Mouse (Mus musculus): ENCODE measurements around the gene Lenep.

Lenep gene

DNA sequence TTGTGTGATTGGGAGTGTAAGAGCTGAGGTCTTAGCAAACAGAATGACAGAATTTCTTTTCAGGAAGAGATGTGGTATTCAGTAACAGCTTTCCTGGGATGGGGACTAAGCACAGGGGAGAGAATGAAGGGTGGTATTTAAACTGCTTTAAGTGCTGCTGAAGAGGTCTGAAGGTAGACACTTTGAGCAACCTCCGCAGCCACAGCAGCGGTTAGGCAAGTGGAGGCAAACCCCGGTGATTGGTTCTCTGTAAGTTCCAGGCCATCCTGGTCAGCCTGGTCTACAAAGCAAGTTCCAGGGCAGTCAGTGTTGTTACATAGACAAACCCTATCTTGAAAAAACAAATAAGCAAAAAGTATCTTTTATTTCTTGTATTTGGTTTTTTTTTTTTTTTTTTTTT is 17.4 kb upstream of the Lenep start:
- DNase-seq (ENCODE audit: low spot score), result no peak

DNA sequence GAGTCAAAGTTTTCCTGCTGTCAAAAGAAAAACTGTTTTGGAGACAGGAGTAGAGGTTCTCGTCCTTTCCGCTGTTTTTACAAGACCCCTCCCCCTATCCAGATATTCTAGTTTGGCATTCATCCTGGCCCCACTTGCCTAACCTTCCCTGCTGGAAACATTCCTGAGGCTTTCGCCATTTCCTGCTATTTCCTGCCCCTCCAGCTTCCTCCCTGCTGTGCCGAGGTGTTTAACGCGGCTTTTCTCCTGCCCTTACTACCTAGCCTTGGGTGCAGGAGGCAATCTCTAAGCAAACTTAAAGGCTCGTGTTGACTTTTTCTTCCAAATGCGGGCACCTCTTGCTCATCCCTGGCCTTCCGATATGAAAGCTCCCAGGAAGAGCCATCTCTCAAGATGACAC is 17.0 kb upstream of the Lenep start:
- peak; percentile 44 for DNase-seq (ENCODE audit: low spot score)

- peak; percentile 66 for DNase-seq (ENCODE audit: low spot score)
These were observed 16.3 kb upstream of the Lenep start for GRCm38 (mm10) chr3:89418861-89419250.

DNA sequence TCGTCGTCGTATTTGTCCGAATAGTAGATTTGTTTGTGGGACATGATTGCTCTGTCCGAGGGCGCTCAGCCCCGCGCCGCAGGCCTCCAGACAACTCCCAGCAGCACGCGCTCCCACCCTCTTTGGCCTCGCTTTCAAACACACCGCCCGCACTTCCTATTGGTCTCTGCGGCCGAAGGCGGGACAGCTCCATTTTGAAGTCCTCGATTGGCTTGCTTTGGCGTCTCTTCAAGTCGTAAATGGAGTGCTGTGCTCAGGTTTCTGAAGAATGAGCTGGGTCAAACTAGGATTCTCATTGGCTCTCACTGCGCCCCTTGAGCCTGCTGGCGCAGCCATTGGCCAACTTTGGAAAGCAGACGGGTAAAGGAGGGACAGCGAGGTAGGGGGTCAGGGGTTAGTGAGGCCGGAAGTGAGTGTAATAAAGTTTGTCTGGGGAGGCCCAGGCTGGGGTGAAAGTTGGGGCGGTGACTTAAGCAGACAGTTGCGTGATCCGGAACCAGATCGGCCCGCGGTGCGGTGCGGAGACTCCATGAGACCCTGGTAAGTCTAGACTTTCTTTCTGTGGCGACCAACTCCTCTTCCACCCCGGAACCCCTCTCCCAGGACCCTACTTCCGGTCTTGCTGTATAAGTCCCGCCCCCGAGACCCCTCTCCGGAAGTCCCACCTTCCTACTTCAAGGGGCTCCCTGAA is 15.7 kb upstream of the Lenep start, which contains the start of the genes Cks1b and Shc1:
Gene Cks1b, minus strand, starts transcription at position 214 of the 691 bp plus-strand sequence.
Gene Shc1, plus strand, starts transcription at position 274 of the 691 bp plus-strand sequence.
- peak; percentile 83 for DNase-seq (ENCODE audit: low spot score)

DNA sequence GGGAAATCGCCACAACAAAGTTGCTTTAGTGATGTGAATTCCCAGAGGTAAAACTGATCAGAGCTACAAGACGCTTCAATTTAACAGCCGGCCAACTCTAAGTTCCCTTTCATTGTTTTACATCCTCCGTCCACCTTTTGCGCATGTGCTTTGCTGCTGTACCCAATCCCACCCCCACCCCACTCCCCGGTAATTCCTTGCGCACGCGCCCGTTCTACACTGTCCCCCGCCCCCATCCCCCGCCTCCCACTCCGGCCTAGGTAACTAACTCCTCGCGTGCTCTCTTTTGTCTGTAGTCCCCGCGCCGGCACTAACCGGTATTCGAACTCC is 15.2 kb upstream of the Lenep start:
- no peak for DNase-seq (ENCODE audit: low spot score)

DNA sequence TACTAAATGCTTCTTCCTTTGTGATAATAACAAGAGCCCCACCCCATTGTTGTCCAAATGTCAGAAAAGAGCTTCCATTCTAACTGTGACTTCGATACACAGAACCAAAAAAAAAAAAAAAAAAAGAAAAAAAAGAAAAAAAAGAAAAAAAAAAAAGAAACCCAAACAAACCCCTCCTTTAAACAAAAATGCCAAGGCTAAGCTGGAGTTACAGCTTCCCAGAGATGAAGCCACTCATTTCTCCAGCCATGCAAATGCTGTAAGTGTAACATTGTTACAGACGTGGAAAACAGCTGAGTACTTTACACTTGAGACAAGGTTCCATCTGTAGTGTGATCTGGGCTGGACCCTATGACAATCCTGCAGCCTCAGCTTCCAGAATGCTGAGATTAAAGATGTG is 14.5 kb upstream of the Lenep start:
- no peak for DNase-seq (ENCODE audit: low spot score)

DNA sequence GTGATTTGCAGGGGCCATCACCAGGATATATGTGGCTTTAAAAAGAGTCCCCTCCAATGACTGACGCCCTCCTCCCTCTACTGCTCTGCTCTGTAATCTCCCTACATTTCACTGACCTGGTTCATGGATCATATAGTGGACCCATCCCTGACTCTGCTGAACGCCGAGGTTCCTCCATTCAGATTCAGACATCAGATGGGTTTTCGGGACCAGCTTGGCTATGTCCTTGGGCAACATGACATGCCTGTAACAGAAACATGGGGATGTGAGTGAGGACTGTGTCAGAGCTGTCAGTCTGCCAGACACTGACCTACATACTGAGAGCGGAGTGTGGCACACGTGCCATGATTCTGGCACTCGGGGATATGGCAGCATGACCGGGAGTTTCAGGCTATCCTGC is 13.6 kb upstream of the Lenep start:
- DNase-seq (ENCODE audit: low spot score), result no peak

DNA sequence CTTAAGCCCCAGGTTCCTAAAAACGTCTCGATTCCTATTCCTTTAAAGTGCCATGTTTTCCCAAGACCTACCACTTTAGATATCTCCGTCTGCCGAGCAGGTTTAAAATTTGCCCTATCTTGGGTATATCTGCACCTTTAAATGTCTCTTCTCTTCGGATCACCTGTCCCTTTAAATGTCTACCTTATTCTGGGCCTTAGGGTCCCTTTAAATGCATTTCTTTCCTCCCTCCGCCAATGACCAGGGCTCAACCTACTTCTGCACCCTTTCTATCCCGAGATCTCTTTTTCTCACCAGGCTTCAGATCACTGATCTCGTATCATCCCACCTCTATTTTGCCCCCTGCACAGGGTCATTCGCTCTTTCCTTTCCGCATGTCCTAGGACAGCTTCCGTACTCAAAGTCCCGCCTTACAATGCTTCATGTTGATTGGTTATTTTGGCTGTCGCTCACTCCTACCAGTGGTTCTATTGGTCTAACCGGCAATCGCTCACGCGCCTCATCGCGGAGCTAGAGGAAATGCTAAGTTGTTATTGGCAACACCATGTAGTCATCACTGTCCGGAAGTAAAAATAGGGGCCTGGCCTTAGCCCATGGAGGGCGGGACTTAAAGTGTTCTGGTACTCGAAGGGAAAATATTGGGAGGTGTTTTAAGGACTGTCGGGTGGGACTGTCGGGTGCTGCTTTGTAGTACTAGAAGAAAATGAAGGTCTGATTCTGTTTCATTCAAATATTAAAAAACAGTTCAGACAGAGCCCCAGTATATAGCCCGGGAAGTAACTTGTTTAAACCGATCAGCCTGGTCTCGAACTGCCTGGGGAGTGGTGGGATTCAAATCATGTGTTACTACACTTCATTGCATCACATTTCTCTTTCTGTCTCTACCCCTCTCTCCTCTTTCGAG is 9.1 kb upstream of the Lenep start, which contains the start of gene Flad1:
Gene Flad1, minus strand, starts transcription at position 381 of the 904 bp plus-strand sequence.
- peak; percentile 93 for DNase-seq (ENCODE audit: low spot score)

GRCm38 (mm10) chr3:89410864-89411263 is 8.3 kb upstream of the Lenep start:
- DNase-seq (ENCODE audit: low spot score), result no peak

GRCm38 (mm10) chr3:89409701-89410100 is 7.1 kb upstream of the Lenep start:
- no peak for DNase-seq (ENCODE audit: low spot score)

GRCm38 (mm10) chr3:89408448-89408847 is 5.9 kb upstream of the Lenep start:
- DNase-seq (ENCODE audit: low spot score), result no peak

GRCm38 (mm10) chr3:89406887-89407286 is 4.3 kb upstream of the Lenep start:
- DNase-seq (ENCODE audit: low spot score), result no peak

GRCm38 (mm10) chr3:89401329-89401728 is 1.3 kb downstream of the Lenep start:
- no peak for DNase-seq (ENCODE audit: low spot score)

GRCm38 (mm10) chr3:89396654-89397005 is 6.0 kb downstream of the Lenep start:
- no peak for DNase-seq (ENCODE audit: low spot score)

- peak; percentile 55 for DNase-seq (ENCODE audit: low spot score)
These were observed 6.6 kb downstream of the Lenep start for GRCm38 (mm10) chr3:89395806-89396653.

DNA sequence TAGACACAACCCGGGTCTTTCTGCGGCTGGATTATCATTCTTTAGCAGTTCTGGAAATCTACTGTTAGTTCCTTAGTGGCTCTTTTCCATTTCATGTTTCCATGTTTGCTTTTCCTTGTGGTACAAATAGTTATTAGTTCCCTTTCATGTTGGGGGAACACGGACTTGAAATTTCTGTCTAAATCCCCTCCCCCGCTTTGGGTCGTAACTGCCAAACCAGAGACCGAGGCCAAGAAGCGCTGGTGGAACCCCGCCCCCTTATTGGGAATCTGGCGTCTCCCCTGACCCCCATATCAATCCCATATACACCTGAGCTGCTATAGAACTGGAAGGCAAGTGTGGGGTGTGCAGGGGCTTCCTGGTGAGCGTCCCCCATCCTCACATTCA is 7.2 kb downstream of the Lenep start:
- DNase-seq (ENCODE audit: low spot score), result no peak

DNA sequence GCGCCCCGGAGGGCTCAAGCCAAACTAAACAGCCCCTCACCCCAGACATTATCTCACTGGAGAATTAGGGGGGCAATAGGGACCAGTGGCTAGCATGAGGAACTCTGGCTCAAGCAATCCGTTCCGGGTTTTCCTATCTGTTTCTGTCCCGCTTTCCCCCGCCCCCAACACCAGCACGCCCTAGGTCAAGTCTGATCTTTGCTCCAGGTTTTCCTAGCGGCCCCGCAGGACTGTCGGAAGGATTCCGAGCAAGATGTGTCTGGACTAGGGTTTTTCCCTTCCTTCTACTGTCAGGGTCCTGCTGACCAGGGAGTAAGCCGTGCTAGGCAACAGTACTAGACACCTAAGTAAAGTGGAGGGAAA is 7.7 kb downstream of the Lenep start:
- peak; percentile 68 for DNase-seq (ENCODE audit: low spot score)

GRCm38 (mm10) chr3:89394006-89394893 is 8.3 kb downstream of the Lenep start, which contains the start of gene Zbtb7b:
Gene Zbtb7b, minus strand, starts transcription at chr3:89394776.
- peak; percentile 83 for DNase-seq (ENCODE audit: low spot score)

DNA sequence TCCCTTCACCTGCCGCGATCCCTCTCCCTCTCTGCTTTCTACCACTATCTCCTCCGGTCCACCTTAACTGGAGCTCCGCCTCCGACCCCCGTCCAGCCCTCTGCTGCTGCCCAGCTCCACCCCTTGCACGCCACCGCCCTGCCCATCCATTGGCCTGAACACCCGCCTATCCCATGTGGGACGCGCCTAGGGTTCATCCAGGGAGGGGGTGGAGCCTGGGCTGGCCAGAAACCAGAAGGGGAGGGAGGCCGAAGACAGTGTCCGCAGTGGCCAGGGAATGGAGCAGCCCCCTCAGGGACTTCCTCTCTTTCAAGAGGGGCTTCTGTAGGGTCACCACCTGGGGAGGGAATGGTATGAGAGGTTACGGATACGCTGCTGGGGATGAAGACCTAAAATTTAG is 9.0 kb downstream of the Lenep start:
- DNase-seq (ENCODE audit: low spot score), result peak; percentile 98

DNA sequence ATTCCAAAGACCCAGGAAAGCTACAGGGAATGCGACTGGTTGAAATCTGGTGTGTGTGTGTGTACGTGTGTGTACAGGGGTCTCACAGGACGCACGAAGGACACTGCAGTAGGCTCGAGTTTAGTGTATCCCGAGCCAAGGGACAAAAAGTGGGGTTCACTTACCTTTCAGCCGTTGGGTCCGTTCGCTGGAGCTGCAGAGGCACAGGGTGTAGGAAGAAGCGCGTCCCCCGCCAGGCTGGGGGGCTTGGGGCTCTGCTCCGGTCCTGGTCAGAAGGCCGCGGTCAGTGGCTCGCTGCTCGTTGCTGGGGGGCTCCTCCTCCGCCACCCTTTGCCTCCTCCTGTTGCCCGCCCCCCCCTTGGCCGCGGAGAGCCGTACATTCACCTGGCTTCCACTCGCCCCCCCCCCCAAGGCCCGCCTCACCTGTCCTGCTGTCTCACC is 9.7 kb downstream of the Lenep start:
- peak; percentile 35 for DNase-seq (ENCODE audit: low spot score)
